Mouse (Mus musculus) cerebellum, adult 2 months (tissue): ENCODE data around the gene Scn2b. TPM values are rescaled to one million over a fixed set of nuclear protein-coding genes. Genes with fewer than 3 reads are reported as not detected.

Experiments used
- DNase-seq, 2 experiments: peaks; one replicate each; pipeline ENCODE4 v3.0.0; 2021
- H3K27ac ChIP-seq: fragments of 200-500 bp; 2 replicates; pipeline ENCODE4 v1.5.1; 2012; ENCODE audit warnings: low read length, control low read depth, inconsistent platforms; ENCODE audit not compliant: insufficient read depth
- H3K27me3 ChIP-seq: fragments of 200-500 bp; 2 replicates; pipeline ENCODE4 v1.6.1; 2012; ENCODE audit warnings: inconsistent platforms, mild to moderate bottlenecking, low read length, moderate library complexity; ENCODE audit not compliant: control insufficient read depth, insufficient read depth
- H3K4me1 ChIP-seq: fragments of 200-500 bp; 2 replicates; pipeline ENCODE4 v1.6.1; 2011; ENCODE audit warnings: low read length; ENCODE audit not compliant: control insufficient read depth, insufficient read depth
- H3K4me3 ChIP-seq: fragments of 200-500 bp; replicated peaks from 2 replicates; pipeline ENCODE3; 2011; ENCODE audit warnings: mild to moderate bottlenecking, low read depth, low read length, control low read depth; ENCODE audit not compliant: insufficient read depth
- CTCF ChIP-seq: fragments of 200-500 bp; IDR thresholded peaks from 2 replicates; pipeline ENCODE4 v1.5.1; 2011; ENCODE audit warnings: low read depth, mild to moderate bottlenecking, control low read depth, low read length, moderate library complexity, borderline replicate concordance; ENCODE audit not compliant: insufficient read depth
- POLR2A ChIP-seq: fragments of 200-500 bp; IDR thresholded peaks from 2 replicates; pipeline ENCODE4 v1.6.1; 2011; ENCODE audit warnings: low read length, control low read depth, borderline replicate concordance; ENCODE audit not compliant: insufficient read depth
- WGBS: fragments of 180-500 bp; shearing (Covaris S2); methylation state at CpG from one replicate; pipeline ENCODE4 v1.1.7; 2018; 5-methylcytosine and 5-hydroxymethylcytosine counted together
- polyA plus RNA-seq: library from polyadenylated mRNA; depleted of rRNA; stranded (reverse); fragments of >200 nt; gene quantifications from 2 replicates; pipeline ENCODE4 v1.2.3, GENCODE M21; 2012

Scn2b gene
- polyA plus RNA-seq, 1 experiment = 151 TPM

GRCm38 (mm10) chr9:45105596-45106374 is 11.8 kb upstream of the Scn2b start:
- 81% methylated on average over 2 of the region's 2 CpGs for WGBS
- no peak for DNase-seq
- no peak overlapping the region for H3K4me3 ChIP-seq
- H3K27ac ChIP-seq = no peak overlapping the region
- TF ChIP-seq CTCF (no peak), POLR2A (no peak)
- no peaks in the 10 kb centered on the region for H3K4me1 ChIP-seq
- H3K27me3 ChIP-seq = no peaks in the 10 kb centered on the region; the same call in 1 of the 2 replicates

GRCm38 (mm10) chr9:45115706-45116105 is 1.9 kb upstream of the Scn2b start:
- Histone ChIP-seq H3K27me3 (no peaks in the 10 kb centered on the region), H3K27ac (peak overlapping the region; percentile 99), H3K4me1 (peaks cover 20% of the 10 kb centered on the region), H3K4me3 (peak overlapping the region; percentile 90)
- under 1% methylated on average over 14 of the region's 14 CpGs for WGBS
- peak; percentile 89 to 92 for DNase-seq
- TF ChIP-seq POLR2A (peak; percentile 63; the same call in 1 of the 2 replicates), CTCF (no peak)

- H3K27ac ChIP-seq = peak overlapping the region; percentile 99
- TF ChIP-seq POLR2A = no peak
- TF ChIP-seq CTCF = no peak
- DNase-seq = no peak
- WGBS = 78% methylated on average over 9 of the region's 9 CpGs
- H3K4me3 ChIP-seq = no peak overlapping the region
- peaks cover 24% of the 10 kb centered on the region for H3K4me1 ChIP-seq
- no peaks in the 10 kb centered on the region for H3K27me3 ChIP-seq
Measured at GRCm38 (mm10) chr9:45116819-45117218, 763 bp upstream of the Scn2b start.

GRCm38 (mm10) chr9:45118552-45118951 is 970 bp downstream of the Scn2b start:
- TF ChIP-seq POLR2A = peak; percentile 65; the same call in 1 of the 2 replicates
- TF ChIP-seq CTCF = no peak
- Histone ChIP-seq H3K4me1 (peaks cover 28% of the 10 kb centered on the region), H3K27me3 (no peaks in the 10 kb centered on the region), H3K4me3 (peak overlapping the region; percentile 100), H3K27ac (peak overlapping the region; percentile 100)
- WGBS = 6% methylated on average over 10 of the region's 10 CpGs
- peak; percentile 92 to 95 for DNase-seq

GRCm38 (mm10) chr9:45119316-45119953 is 1.9 kb downstream of the Scn2b start:
- 67% methylated on average over 8 of the region's 8 CpGs for WGBS
- Histone ChIP-seq H3K27ac (peak overlapping the region; percentile 100), H3K27me3 (no peaks in the 10 kb centered on the region), H3K4me1 (peaks cover 33% of the 10 kb centered on the region), H3K4me3 (peak overlapping the region; percentile 100)
- TF ChIP-seq POLR2A (no peak; the same call in 1 of the 2 replicates), CTCF (no peak)
- DNase-seq = peak; percentile 45 to 47

GRCm38 (mm10) chr9:45119954-45120530 is 2.5 kb downstream of the Scn2b start:
- Histone ChIP-seq H3K4me3 (peak overlapping the region; percentile 49), H3K27me3 (no peaks in the 10 kb centered on the region), H3K27ac (peak overlapping the region; percentile 100), H3K4me1 (peaks cover 38% of the 10 kb centered on the region)
- TF ChIP-seq CTCF = no peak
- TF ChIP-seq POLR2A = peak; percentile 7; the same call in 1 of the 2 replicates
- DNase-seq = peak; percentile 58 to 65
- 48% methylated on average over 14 of the region's 14 CpGs for WGBS

GRCm38 (mm10) chr9:45120567-45120966 is 3.0 kb downstream of the Scn2b start:
- 41% methylated on average over 6 of the region's 6 CpGs for WGBS
- Histone ChIP-seq H3K27me3 (no peaks in the 10 kb centered on the region), H3K27ac (peak overlapping the region; percentile 100), H3K4me1 (peaks cover 38% of the 10 kb centered on the region), H3K4me3 (peak overlapping the region; percentile 49)
- no peak for TF ChIP-seq POLR2A
- no peak for TF ChIP-seq CTCF
- peak in 1 of 2 experiments; percentile 66 for DNase-seq
